Mouse (Mus musculus): ENCODE measurements at regions not wholly inside any gene's neighbourhood (a gene's known extent, or its start where the extent isn't known, plus 50 kb on each side); places are given as distances from the start of the nearest gene placed in this dataset.

DNA sequence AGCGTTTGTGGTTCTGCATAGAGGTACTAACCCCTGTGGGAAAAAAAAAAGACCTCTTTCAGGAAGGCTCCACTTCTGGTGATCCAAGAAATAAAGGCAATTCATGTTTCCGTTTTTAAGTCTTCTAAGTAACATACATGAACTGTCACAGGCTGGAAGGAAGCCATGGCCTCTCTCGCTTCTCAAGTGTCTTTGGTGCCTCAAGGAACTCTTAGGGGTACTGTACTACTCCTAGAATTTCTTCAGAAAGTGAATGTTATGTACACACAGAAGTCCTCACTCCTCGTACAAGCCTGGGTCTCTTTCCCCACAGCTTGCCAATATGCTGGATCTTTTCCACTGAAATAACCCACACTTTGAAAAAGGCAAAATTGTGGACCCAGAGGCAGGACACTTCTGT, 858.1 kb downstream of the Gsdmc2 start:
- H3K36me3 ChIP-seq (ENCODE audit: control insufficient read depth, insufficient read depth): no peaks in the 10 kb centered on the region
- TF ChIP-seq POLR2A (IDR thresholded peaks at IDR 0.05; ENCODE audit: insufficient read length, low read depth) (no peak), CEBPB (IDR thresholded peaks at IDR 0.05; ENCODE audit: insufficient read depth, poor library complexity, severe bottlenecking) (no peak), MYOD1 (IDR thresholded peaks at IDR 0.05; ENCODE audit: control insufficient read depth in 1 of 3, insufficient read length in 2 of 3, low read depth in 2 of 3) (no peak), E2F4 (IDR thresholded peaks at IDR 0.05; ENCODE audit: insufficient read depth) (no peak), MYOG (IDR thresholded peaks at IDR 0.05; ENCODE audit: control insufficient read depth in 1 of 3, insufficient read depth in 1 of 3, insufficient read length in 2 of 3, low read depth in 2 of 3) (no peak), USF1 (IDR thresholded peaks at IDR 0.05; ENCODE audit: low read depth) (no peak), REST (IDR thresholded peaks at IDR 0.05; ENCODE audit: insufficient read depth, insufficient read length) (no peak), TCF12 (IDR thresholded peaks at IDR 0.05; ENCODE audit: insufficient read depth, poor library complexity, severe bottlenecking) (no peak), SRF (IDR thresholded peaks at IDR 0.05; ENCODE audit: control insufficient read depth, insufficient read length, low read depth) (no peak), POLR2AphosphoS2 (IDR thresholded peaks at IDR 0.05; ENCODE audit: insufficient read length, low read depth) (no peak), MAX (IDR thresholded peaks at IDR 0.05; ENCODE audit: low read depth) (no peak), TCF3 (IDR thresholded peaks at IDR 0.05; ENCODE audit: insufficient read length, low read depth) (no peak)
- no peak overlapping the region for H3K4me2 ChIP-seq (ENCODE audit: low read depth)
- no peaks in the 10 kb centered on the region for H3K79me2 ChIP-seq (ENCODE audit: control insufficient read depth, insufficient read depth)
- no peak overlapping the region for H3ac ChIP-seq (ENCODE audit: control insufficient read depth, insufficient read length)
- H3K4me3 ChIP-seq: no peak overlapping the region
- H3K27me3 ChIP-seq (ENCODE audit: control insufficient read depth, insufficient read depth, insufficient read length): no peaks in the 10 kb centered on the region

DNA sequence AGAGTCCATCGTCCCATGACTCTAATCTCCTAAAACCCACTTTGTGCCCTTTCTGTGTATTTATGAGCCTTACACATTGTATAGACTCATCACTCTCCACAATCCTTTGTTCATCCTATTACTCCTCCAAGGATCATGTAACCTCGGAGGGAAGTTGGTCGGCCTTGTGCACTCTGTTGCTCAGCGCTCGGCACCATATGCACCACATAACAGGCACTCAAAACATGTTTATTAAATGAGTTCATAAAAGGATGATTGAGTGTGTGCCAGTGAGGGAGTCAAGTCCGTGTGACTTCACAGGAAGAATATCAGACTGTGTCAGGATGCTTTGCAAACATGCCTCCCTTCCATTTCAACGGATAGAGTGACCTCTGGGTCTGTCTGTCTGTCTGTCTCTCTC, 858.8 kb downstream of the Gsdmc2 start:
- Histone ChIP-seq H3K4me2 (ENCODE audit: low read depth) (no peak overlapping the region), H3K79me2 (ENCODE audit: control insufficient read depth, insufficient read depth) (no peaks in the 10 kb centered on the region), H3K4me3 (no peak overlapping the region), H3K27me3 (ENCODE audit: control insufficient read depth, insufficient read depth, insufficient read length) (no peaks in the 10 kb centered on the region), H3ac (ENCODE audit: control insufficient read depth, insufficient read length) (no peak overlapping the region), H3K36me3 (ENCODE audit: control insufficient read depth, insufficient read depth) (no peaks in the 10 kb centered on the region)
- TF ChIP-seq TCF3 (IDR thresholded peaks at IDR 0.05; ENCODE audit: insufficient read length, low read depth) (no peak), TCF12 (IDR thresholded peaks at IDR 0.05; ENCODE audit: insufficient read depth, poor library complexity, severe bottlenecking) (no peak), SRF (IDR thresholded peaks at IDR 0.05; ENCODE audit: control insufficient read depth, insufficient read length, low read depth) (no peak), POLR2AphosphoS2 (IDR thresholded peaks at IDR 0.05; ENCODE audit: insufficient read length, low read depth) (no peak), REST (IDR thresholded peaks at IDR 0.05; ENCODE audit: insufficient read depth, insufficient read length) (no peak), MAX (IDR thresholded peaks at IDR 0.05; ENCODE audit: low read depth) (no peak), CEBPB (IDR thresholded peaks at IDR 0.05; ENCODE audit: insufficient read depth, poor library complexity, severe bottlenecking) (no peak), USF1 (IDR thresholded peaks at IDR 0.05; ENCODE audit: low read depth) (no peak), E2F4 (IDR thresholded peaks at IDR 0.05; ENCODE audit: insufficient read depth) (no peak)

DNA sequence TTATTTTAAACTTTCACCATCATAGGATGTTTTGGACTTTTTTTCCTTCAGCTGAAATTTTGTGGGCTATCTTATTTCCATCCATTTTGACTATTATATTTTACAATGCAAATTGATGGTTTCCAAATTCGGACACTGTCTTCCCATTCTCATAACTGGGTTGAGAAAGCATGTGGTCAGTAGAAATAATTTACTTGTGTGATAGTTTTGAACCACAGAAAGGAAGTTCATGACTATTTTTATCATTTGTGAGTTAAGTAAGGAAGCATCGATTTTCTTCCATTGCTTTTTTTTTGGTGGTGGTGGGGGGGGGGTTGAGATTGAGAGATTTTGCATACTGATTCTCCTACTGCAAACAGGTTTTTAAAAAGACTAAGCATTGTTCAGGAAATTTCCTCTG, 874.4 kb downstream of the Gsdmc2 start:
- TF ChIP-seq MAX (IDR thresholded peaks at IDR 0.05; ENCODE audit: low read depth) (no peak), E2F4 (IDR thresholded peaks at IDR 0.05; ENCODE audit: insufficient read depth) (no peak), REST (IDR thresholded peaks at IDR 0.05; ENCODE audit: insufficient read depth, insufficient read length) (no peak), CEBPB (IDR thresholded peaks at IDR 0.05; ENCODE audit: insufficient read depth, poor library complexity, severe bottlenecking) (no peak), TCF12 (IDR thresholded peaks at IDR 0.05; ENCODE audit: insufficient read depth, poor library complexity, severe bottlenecking) (no peak), MYOD1 (IDR thresholded peaks at IDR 0.05; ENCODE audit: control insufficient read depth in 1 of 3, insufficient read length in 2 of 3, low read depth in 2 of 3) (no peak), SRF (IDR thresholded peaks at IDR 0.05; ENCODE audit: control insufficient read depth, insufficient read length, low read depth) (no peak), MYOG (IDR thresholded peaks at IDR 0.05; ENCODE audit: control insufficient read depth in 1 of 3, insufficient read depth in 1 of 3, insufficient read length in 2 of 3, low read depth in 2 of 3) (no peak), POLR2A (IDR thresholded peaks at IDR 0.05; ENCODE audit: insufficient read length, low read depth) (no peak), POLR2AphosphoS2 (IDR thresholded peaks at IDR 0.05; ENCODE audit: insufficient read length, low read depth) (no peak), USF1 (IDR thresholded peaks at IDR 0.05; ENCODE audit: low read depth) (no peak), TCF3 (IDR thresholded peaks at IDR 0.05; ENCODE audit: insufficient read length, low read depth) (no peak)
- no peak overlapping the region for H3K4me3 ChIP-seq

DNA sequence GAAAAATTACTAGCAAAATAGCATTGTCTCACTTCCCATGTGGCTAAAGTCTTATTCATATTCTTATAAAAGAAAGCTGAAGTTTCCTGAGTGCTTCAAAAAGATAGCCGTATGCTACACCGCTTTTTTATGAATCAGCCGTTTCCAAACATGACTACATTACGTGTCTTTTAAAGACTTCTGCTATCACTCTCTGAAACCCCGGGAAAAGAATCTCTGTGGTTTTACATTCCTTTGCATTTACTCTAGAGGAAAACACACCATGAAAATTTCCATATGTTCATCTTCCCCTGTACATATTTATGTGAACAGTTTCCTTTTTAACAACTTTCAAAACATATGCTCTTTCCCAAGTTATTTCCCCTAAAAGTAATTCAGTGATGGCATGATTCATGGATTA, 882.3 kb downstream of the Gsdmc2 start:
- H3K4me3 ChIP-seq: no peak overlapping the region
- no peaks in the 10 kb centered on the region for H3K27me3 ChIP-seq (ENCODE audit: control insufficient read depth, insufficient read depth, insufficient read length)
- H3K36me3 ChIP-seq (ENCODE audit: control insufficient read depth, insufficient read depth): no peaks in the 10 kb centered on the region
- no peak overlapping the region for H3ac ChIP-seq (ENCODE audit: control insufficient read depth, insufficient read length)
- peak overlapping the region; percentile 20 for H3K4me2 ChIP-seq (ENCODE audit: low read depth)
- no peaks in the 10 kb centered on the region for H3K79me2 ChIP-seq (ENCODE audit: control insufficient read depth, insufficient read depth)
- no peak for TF ChIP-seq POLR2A (IDR thresholded peaks at IDR 0.05; ENCODE audit: insufficient read length, low read depth)
- no peak for TF ChIP-seq E2F4 (IDR thresholded peaks at IDR 0.05; ENCODE audit: insufficient read depth)
- no peak for TF ChIP-seq MYOG (IDR thresholded peaks at IDR 0.05; ENCODE audit: control insufficient read depth in 1 of 3, insufficient read depth in 1 of 3, insufficient read length in 2 of 3, low read depth in 2 of 3)
- TF ChIP-seq MAX (IDR thresholded peaks at IDR 0.05; ENCODE audit: low read depth): no peak
- TF ChIP-seq REST (IDR thresholded peaks at IDR 0.05; ENCODE audit: insufficient read depth, insufficient read length): no peak
- no peak for TF ChIP-seq SRF (IDR thresholded peaks at IDR 0.05; ENCODE audit: control insufficient read depth, insufficient read length, low read depth)
- TF ChIP-seq POLR2AphosphoS2 (IDR thresholded peaks at IDR 0.05; ENCODE audit: insufficient read length, low read depth): no peak
- TF ChIP-seq MYOD1 (IDR thresholded peaks at IDR 0.05; ENCODE audit: control insufficient read depth in 1 of 3, insufficient read length in 2 of 3, low read depth in 2 of 3): no peak
- TF ChIP-seq TCF3 (IDR thresholded peaks at IDR 0.05; ENCODE audit: insufficient read length, low read depth): no peak
- no peak for TF ChIP-seq TCF12 (IDR thresholded peaks at IDR 0.05; ENCODE audit: insufficient read depth, poor library complexity, severe bottlenecking)
- TF ChIP-seq USF1 (IDR thresholded peaks at IDR 0.05; ENCODE audit: low read depth): no peak

More for the DNA sequence above, 874.4 kb downstream of the Gsdmc2 start:
- H3K79me2 ChIP-seq (ENCODE audit: control insufficient read depth, insufficient read depth): no peaks in the 10 kb centered on the region
- H3K27me3 ChIP-seq (ENCODE audit: control insufficient read depth, insufficient read depth, insufficient read length): no peaks in the 10 kb centered on the region
- H3ac ChIP-seq (ENCODE audit: control insufficient read depth, insufficient read length): no peak overlapping the region
- H3K4me2 ChIP-seq (ENCODE audit: low read depth): no peak overlapping the region
- no peaks in the 10 kb centered on the region for H3K36me3 ChIP-seq (ENCODE audit: control insufficient read depth, insufficient read depth)
